Mouse (Mus musculus) frontal cortex, adult 2 months (tissue): ENCODE data around the gene Col3a1. TPM values are rescaled to one million over a fixed set of nuclear protein-coding genes. Genes with fewer than 3 reads are reported as not detected.

Source experiments
- DNase-seq, 2 experiments: peaks; one replicate each; pipeline ENCODE4 v3.0.0; 2022; ENCODE audit warnings: low spot score in 1 of 2; ENCODE audit errors: extremely low spot score in 1 of 2
- polyA plus RNA-seq: library from polyadenylated mRNA; depleted of rRNA; stranded (reverse); fragments of >200 nt; gene quantifications from 2 replicates; pipeline ENCODE4 v1.2.3, GENCODE M21; 2012; rRNA removed

Gene Col3a1
- 3.5 and 3.7 TPM in 2 replicates for polyA plus RNA-seq

GRCm38 (mm10) chr1:45311388-45311787 lies at the start of gene Col3a1:
Gene Col3a1, plus strand, starts transcription at chr1:45311538.
- no peak for DNase-seq

GRCm38 (mm10) chr1:45269421-45269820 lies 41.9 kb upstream of the Col3a1 start:
- no peak for DNase-seq

GRCm38 (mm10) chr1:45276006-45276539 lies 35.3 kb upstream of the Col3a1 start:
- no peak for DNase-seq

GRCm38 (mm10) chr1:45287954-45288353 lies 23.4 kb upstream of the Col3a1 start:
- no peak for DNase-seq

GRCm38 (mm10) chr1:45290037-45290436 lies 21.3 kb upstream of the Col3a1 start:
- no peak for DNase-seq

GRCm38 (mm10) chr1:45299394-45300119 lies 11.8 kb upstream of the Col3a1 start:
- no peak for DNase-seq

GRCm38 (mm10) chr1:45304273-45304672 lies 7.1 kb upstream of the Col3a1 start:
- no peak for DNase-seq

- no peak for DNase-seq
Observed at GRCm38 (mm10) chr1:45309015-45309414, 2.3 kb upstream of the Col3a1 start.

GRCm38 (mm10) chr1:45311962-45312361 lies 624 bp downstream of the Col3a1 start:
- DNase-seq: no peak

- DNase-seq: no peak
Observed at GRCm38 (mm10) chr1:45312870-45313269, 1.5 kb downstream of the Col3a1 start.

GRCm38 (mm10) chr1:45313696-45314295 lies 2.5 kb downstream of the Col3a1 start:
- peak in 1 of 2 experiments; percentile 55 for DNase-seq

- DNase-seq: no peak
Observed at GRCm38 (mm10) chr1:45315767-45316528, 4.6 kb downstream of the Col3a1 start.

- no peak for DNase-seq
Observed at GRCm38 (mm10) chr1:45318241-45318640, 6.9 kb downstream of the Col3a1 start.

- DNase-seq: no peak
Observed at GRCm38 (mm10) chr1:45320861-45321260, 9.5 kb downstream of the Col3a1 start.

- no peak for DNase-seq
Observed at GRCm38 (mm10) chr1:45329149-45329548, 17.8 kb downstream of the Col3a1 start.

GRCm38 (mm10) chr1:45355944-45356343 lies 44.6 kb downstream of the Col3a1 start:
- DNase-seq: peak; percentile 23 to 47

GRCm38 (mm10) chr1:45358020-45358419 lies 46.7 kb downstream of the Col3a1 start:
- DNase-seq: no peak

- DNase-seq: no peak
Observed at GRCm38 (mm10) chr1:45359147-45359546, 47.8 kb downstream of the Col3a1 start.

GRCm38 (mm10) chr1:45359673-45360072 lies 48.3 kb downstream of the Col3a1 start:
- no peak for DNase-seq

GRCm38 (mm10) chr1:45363274-45363673 lies 51.9 kb downstream of the Col3a1 start:
- DNase-seq: no peak

GRCm38 (mm10) chr1:45365427-45365826 lies 54.1 kb downstream of the Col3a1 start:
- DNase-seq: no peak
